Mouse (Mus musculus) urinary bladder, postnatal 36 days (tissue): ENCODE results near the gene Pde6h.
"Not testable (repeated sequence)": the region's sequence is repeated elsewhere in the genome, so short reads cannot be mapped to it uniquely, and the experiment has no call there.

Experiments
- DNase-seq, 2 experiments: peaks; one replicate each; pipeline ENCODE4 v3.0.0; 2022; ENCODE audit warnings: low spot score in 2 of 2, mixed read lengths in 1 of 2

Pde6h gene

DNA sequence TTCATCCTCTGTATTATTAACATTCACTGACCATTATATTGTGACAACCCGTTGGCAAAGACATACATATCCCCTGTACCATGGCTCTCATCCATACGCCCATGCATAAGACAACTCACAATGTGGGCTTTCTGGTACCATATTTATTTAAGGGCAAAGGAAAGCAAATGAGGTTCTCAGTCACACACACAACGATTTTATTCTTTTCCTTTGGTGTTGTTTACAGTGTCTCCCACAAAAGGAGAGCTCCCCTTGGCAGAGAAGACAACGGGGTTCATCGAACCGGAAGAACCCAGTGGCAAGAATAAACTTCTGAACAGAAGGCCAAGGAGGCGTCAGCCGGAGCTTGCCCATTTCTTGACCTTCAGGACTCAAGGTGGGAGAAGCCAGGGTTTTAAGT, at the start of gene Pde6h:
Gene Pde6h (plus strand): TSS at position 301 of the 400 bp plus-strand sequence.
- no peak for DNase-seq

- DNase-seq, result peak in 1 of 2 experiments; percentile 18
Measured at GRCm38 (mm10) chr6:136874599-136874998, 49.0 kb upstream of the Pde6h start.

- peak; percentile 47 to 53 for DNase-seq
Measured at GRCm38 (mm10) chr6:136875670-136876069, 48.0 kb upstream of the Pde6h start, which contains the start of gene Mgp. Mgp (minus strand) TSS chr6:136875823.

DNA sequence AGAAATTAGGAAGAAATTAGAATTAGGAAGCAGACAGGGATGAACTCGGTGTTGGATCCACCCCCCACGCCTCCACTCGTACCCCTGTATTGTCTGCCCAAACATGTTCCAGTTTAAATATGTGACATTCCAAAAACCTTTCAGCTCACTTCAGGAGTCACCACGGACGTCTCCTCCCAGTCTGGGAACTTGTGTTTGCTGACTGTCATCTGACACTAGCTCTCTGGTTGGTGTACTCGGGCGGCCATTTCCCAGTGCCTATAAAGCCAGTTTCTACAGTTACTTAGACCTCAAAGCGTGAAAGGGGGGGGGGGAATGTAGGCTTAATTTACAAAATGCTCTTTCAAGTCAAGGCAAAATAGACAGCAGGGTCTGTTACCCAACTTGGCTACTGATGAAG, 42.0 kb upstream of the Pde6h start:
- no peak for DNase-seq

- peak in 1 of 2 experiments; percentile 18 for DNase-seq
Measured at GRCm38 (mm10) chr6:136883431-136883915, 40.2 kb upstream of the Pde6h start.

GRCm38 (mm10) chr6:136883961-136884360, 39.7 kb upstream of the Pde6h start:
- DNase-seq, result no peak

GRCm38 (mm10) chr6:136884766-136885165, 38.9 kb upstream of the Pde6h start:
- DNase-seq, result not testable (repeated sequence)

DNA sequence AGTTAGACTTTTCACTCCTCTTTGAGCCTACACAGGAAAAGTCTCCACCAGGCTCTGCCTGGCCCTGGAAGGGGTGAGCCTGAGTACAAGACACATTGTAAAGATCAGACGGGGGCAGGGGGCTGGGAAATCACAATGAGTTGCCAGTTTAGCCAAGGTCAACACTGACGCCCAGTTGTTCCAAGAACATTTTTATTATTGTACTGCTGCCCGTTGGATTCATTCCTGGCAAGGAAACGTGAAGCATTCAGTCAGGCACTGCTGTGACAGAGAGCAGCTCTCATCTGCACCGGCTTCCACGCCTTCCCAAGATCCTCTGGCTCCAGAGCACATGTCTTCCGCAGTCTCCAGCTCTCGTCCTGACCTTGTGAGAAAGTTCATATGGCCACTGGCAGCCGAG, 35.8 kb upstream of the Pde6h start:
- DNase-seq, result peak; percentile 45 to 59

DNA sequence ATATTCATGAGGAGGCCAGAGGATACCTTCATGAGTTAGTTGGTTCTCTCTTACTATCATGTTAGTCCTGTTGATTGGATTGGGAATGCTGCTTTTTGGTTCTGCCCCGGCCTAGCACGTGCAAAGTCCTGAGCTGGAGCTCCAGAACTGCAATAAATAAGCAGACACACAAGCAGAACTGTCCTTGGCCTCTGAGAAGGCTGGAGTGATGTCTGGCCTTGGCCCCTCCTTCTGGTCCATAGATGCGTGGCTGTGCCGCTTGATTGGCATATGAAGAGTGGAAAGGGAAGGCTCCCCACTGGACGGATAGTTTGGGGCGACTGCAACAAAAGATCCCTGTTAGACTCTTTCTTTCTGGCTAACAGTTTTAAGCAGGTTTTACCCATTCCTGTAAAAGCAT, 34.6 kb upstream of the Pde6h start:
- DNase-seq, result no peak

DNA sequence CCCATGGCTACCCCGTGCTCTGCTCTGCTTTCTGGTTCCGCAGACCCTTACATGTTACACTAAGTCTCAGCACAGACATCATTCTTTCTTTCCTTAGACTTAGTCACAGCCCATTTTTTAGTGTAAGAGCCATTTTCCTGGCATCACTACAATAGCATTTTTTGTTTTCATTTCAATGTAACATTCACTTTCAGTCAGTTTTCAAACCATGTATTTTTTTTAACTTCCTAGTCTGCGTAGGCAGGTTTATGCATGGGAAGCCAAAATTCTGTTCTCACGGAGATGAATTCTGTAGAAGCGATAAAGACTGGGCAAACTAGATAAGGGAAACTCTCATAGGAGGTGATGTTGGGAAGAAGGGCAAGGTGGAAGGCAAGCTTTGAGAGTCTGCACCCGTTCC, 34.1 kb upstream of the Pde6h start:
- no peak for DNase-seq

DNA sequence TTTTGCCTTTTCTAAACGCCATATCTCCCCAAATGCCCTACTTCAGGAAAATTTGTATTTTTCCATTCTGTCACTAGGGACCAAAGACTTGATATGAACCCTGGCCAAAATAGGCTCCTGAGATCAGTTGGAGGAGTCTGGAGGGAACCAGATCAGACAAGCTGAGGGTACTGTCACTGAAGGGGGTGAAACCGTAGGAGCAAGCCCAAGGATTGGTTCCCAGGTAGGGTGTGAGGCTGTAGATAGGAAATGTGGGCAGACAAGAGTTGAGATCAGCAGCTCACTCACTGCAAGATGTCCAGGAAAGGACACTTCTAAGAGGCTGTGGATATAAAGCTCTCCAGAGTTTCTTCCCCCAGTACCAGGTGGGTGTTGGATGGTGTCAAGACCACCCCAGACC, 31.6 kb upstream of the Pde6h start:
- DNase-seq, result no peak

DNA sequence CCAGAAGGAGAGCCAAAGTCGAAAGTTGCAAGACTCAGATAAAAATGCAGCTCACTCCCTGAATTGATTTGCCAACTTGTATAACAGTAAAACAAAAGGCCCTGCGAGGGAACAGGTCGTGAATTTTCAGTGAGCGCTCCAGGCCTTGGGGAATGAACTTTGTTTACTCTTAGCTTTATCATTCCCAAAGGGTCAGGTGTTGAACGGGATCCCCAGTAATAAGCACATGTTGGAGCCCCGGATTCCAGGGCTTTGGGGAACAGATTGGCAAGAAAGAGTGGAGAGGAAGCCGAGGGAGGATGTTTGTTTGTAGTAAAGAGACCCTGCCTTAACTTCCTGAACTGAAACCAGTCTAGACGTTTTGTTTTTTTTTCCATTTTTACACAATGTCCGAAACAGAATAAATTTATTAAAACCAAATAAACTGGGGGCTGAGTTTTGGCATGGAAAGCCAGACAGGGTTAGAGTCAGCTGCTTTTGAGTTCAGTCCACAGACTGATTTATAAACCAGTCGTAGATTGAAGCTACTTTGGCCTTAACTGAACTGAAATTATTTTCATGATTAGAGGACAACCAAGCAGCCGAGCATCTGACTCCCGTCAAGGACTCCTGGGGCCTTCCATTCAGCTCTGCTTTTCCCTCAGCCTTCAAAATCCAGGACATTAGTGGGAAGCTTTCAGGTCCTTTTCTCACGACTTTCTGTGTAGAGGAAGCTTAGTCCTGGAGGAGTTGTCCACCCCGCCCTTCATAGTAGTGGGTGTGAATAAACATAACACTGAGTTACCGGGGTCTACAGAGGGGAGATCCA, 28.9 kb upstream of the Pde6h start:
- DNase-seq, result no peak

DNA sequence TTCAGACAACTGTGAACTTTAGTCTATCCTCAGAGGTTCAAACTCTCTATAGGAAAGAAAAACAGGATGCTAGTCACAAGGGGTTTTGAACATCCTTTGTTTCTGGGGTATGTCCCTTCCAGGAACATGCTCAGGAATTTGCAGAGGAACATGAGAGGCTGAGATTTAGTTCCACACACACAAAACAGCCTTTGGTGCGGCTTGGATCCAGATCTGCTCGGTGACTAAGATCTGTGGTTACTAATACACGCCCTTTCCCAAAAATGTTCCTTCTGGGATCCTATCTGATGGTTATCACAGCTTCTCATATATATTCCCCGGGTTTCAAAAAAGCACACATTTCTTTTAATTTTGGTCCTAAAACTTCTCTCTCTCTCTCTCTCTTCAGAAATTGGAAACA, 25.8 kb upstream of the Pde6h start:
- no peak for DNase-seq

GRCm38 (mm10) chr6:136898222-136898621, 25.4 kb upstream of the Pde6h start:
- DNase-seq, result peak in 1 of 2 experiments; percentile 43

GRCm38 (mm10) chr6:136898954-136899353, 24.7 kb upstream of the Pde6h start:
- DNase-seq, result no peak

GRCm38 (mm10) chr6:136900369-136901009, 23.1 kb upstream of the Pde6h start:
- no peak for DNase-seq

DNA sequence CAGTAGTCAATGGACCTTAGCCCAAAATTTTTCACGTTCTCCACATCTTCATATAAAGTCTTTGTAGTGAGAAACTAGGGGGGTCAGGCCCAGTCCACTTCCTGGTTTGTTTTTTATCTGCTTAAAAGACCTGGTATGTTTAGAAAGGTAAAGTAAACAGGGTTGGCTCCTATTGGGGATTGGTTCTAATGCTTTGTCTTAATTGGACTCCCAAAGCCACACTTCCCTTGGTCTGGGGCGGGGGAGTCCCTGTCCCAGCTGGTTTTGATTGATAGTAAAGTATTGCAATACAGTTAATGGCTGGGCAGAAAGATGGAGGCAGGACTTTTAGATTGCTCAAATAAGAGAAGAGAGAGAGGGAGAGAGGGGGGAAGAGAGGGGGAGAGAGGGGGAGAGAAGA, 22.6 kb upstream of the Pde6h start:
- DNase-seq, result no peak

- DNase-seq, result no peak
Measured at GRCm38 (mm10) chr6:136902527-136902926, 21.1 kb upstream of the Pde6h start.

DNA sequence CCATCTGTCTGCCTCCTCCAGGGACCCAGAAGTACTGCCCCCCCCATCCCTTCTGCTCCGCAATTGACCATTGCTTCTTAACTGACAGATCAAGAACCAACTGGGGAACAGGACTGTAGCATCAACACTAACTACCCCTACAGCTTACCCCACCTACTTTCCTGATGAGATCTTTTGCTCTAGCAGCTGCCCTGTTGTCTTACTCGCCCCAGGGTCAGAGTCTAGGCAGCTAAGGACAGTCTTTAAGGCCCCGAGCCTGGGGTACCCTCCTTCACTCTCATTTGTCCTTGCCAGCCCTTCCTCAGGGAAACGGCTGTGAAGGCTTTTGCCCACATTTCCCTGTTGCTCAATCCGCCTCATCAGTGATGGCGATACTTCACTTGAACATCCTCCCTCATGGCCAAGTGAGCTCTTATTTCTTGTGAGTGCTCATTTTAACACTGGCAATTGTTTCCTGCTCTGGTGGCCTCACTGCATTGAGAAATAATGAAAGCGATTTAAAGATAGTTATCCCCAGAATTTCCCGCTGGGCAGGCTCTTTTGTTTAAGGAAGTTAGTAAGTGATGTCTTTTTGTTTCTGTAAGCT, 19.7 kb upstream of the Pde6h start:
- DNase-seq, result no peak

DNA sequence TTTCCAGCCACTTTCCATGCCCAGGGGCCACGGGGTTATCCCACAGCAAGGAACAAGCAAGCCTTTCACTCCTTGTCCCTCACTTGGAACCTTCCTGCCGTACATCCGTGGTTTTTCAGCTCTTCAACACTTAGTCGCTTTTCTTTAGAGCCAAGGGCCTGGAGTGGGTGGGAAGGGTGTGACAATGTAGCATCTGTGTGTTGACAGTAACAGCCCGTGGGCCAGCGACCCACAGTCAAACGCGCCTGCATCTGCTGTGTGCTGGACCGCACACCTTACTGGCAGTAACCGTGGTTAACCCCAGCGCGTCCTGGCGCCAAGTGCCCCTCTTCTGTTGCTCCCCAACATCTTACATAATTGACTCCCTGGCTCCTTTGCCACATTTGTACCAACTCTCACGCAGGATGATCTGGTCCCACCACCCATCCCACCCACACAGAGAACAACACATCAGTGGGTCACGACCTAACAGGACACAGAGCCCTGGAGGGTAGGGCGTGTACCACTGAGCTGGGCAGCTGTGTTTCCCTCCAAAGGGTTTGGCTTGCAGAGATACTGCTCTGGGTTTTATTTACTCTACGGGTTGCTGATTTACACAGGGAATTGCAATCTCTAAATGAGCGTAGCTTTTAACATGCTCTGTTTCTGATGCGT, 17.2 kb upstream of the Pde6h start:
- no peak for DNase-seq

GRCm38 (mm10) chr6:136906937-136907293, 16.7 kb upstream of the Pde6h start:
- peak in 1 of 2 experiments; percentile 30 for DNase-seq

DNA sequence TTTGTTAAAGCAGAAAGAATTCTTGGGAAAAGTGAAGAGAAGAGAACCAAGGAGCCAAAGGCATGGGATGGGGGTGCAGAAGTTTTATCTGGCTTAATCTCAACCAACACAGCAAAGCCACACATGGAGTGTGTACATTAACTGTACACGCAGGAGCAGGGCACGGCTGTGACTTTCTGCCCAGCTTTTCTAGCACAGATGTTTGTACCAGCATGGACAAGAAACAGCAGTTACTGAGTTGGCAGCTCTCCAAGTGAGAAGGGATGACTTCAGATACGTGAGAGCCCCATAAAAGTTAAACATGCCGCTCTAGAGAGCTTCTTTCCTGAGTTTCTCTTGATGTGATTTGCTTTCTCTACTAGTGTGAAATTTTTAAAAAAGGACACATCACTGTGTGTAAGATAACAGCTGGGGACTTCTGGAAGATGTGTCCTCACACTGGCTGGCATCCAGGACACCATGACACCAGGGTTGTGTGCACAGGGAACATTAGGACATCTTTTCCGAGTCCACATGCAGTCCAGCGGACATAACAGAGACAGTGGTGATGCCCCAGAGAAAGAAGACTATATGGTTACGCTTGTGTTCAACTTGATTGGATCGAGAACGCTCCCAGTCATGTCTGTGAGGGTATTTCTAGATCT, 13.3 kb upstream of the Pde6h start:
- DNase-seq, result peak; percentile 20 to 35
